Comparison of ENCODE assay signal across 12 mouse cellular contexts in genomic region chr15:78749855-78750254, GRCm38 (mm10). TPM values are rescaled to one million over a fixed set of nuclear protein-coding genes. Genes with fewer than 3 reads are reported as not detected.
A peak's percentile ranks its signal among the peaks of the same experiment; 100 is the strongest.
DNase-seq lines count a peak whose midpoint lies in the region; ATAC-seq and TF ChIP-seq lines count a peak whose summit lies in the region.
"Had no signal": no experiment of that assay in that cellular context is flagged by ENCODE, and none has a peak within 500 bp of the region (broad histone marks: within the 10 kb centered on the region; RNA-seq: fewer than 3 reads in every experiment).

No protein-coding gene starts in this region.

- no peaks in the 10 kb centered on the region for H3K27me3 ChIP-seq in neural tube, embryonic 15.5 days (replicated peaks)
- no peaks in the 10 kb centered on the region for H3K27me3 ChIP-seq in kidney, postnatal 0 days (ENCODE audit: insufficient read depth, low read length)
- H3K27me3 ChIP-seq: forebrain, embryonic 12.5 days had no signal

- no peak overlapping the region for H3K4me3 ChIP-seq in neural tube, embryonic 15.5 days (replicated peaks)
- H3K4me3 ChIP-seq in kidney, postnatal 0 days (replicated peaks; ENCODE audit: low read depth, low read length) = no peak overlapping the region
- H3K4me3 ChIP-seq: forebrain, embryonic 12.5 days; midbrain, embryonic 10.5 days had no signal

- no peak for TF ChIP-seq CTCF in kidney, postnatal 0 days (IDR thresholded peaks at IDR 0.05; ENCODE audit: low read depth)

- H3K4me2 ChIP-seq in neural tube, embryonic 15.5 days = no peak overlapping the region
- H3K4me2 ChIP-seq in kidney, postnatal 0 days (ENCODE audit: low read length) = no peak overlapping the region
- H3K4me2 ChIP-seq: forebrain, embryonic 12.5 days; liver, embryonic 11.5 days had no signal

- no peaks in the 10 kb centered on the region for H3K9me3 ChIP-seq in neural tube, embryonic 15.5 days (replicated peaks)
- H3K9me3 ChIP-seq in kidney, postnatal 0 days (replicated peaks; ENCODE audit: low read length) = no peaks in the 10 kb centered on the region
- H3K9me3 ChIP-seq: forebrain, embryonic 12.5 days; midbrain, embryonic 10.5 days had no signal

- no peak for ATAC-seq in neural tube, embryonic 15.5 days (ENCODE audit: low FRiP score)
- ATAC-seq in kidney, postnatal 0 days (replicated peaks; ENCODE audit: low FRiP score, low read depth) = peak; percentile 70

- 56% methylated on average over 5 of the region's 5 CpGs for WGBS in neural tube, embryonic 15.5 days
- 40% methylated on average over 5 of the region's 5 CpGs for WGBS in kidney, postnatal 0 days

- no peaks in the 10 kb centered on the region for H3K36me3 ChIP-seq in neural tube, embryonic 15.5 days
- H3K36me3 ChIP-seq in kidney, postnatal 0 days (ENCODE audit: insufficient read depth, low read length) = no peaks in the 10 kb centered on the region
- H3K36me3 ChIP-seq: forebrain, embryonic 12.5 days had no signal

- no peak overlapping the region for H3K27ac ChIP-seq in neural tube, embryonic 15.5 days (replicated peaks)
- no peak overlapping the region for H3K27ac ChIP-seq in kidney, postnatal 0 days
- H3K27ac ChIP-seq: midbrain, embryonic 10.5 days had no signal

- H3K9ac ChIP-seq in neural tube, embryonic 15.5 days (replicated peaks) = no peak overlapping the region
- H3K9ac ChIP-seq in kidney, postnatal 0 days (ENCODE audit: low read depth, low read length) = no peak overlapping the region
- H3K9ac ChIP-seq: forebrain, embryonic 12.5 days had no signal

- H3K4me1 ChIP-seq in neural tube, embryonic 15.5 days = peaks cover 14% of the 10 kb centered on the region
- no peaks in the 10 kb centered on the region for H3K4me1 ChIP-seq in kidney, postnatal 0 days (replicated peaks; ENCODE audit: insufficient read depth, low read length)

- peak; percentile 65 for DNase-seq in adrenal gland, postnatal 10 days
- no peak for DNase-seq in adrenal gland, adult 2 months
- peak; percentile 19 for DNase-seq in neural tube, embryonic 10.5 days (ENCODE audit: extremely low spot score, low spot score)
- DNase-seq in kidney, postnatal 0 days (ENCODE audit: low spot score) = peak; percentile 75
- DNase-seq in spleen, adult 12 weeks (ENCODE audit: low spot score) = no peak
- no peak for DNase-seq in MN1 (ENCODE audit: low spot score)
- no peak for DNase-seq in cerebellum, adult 9-10 months
- DNase-seq: cerebellum, adult 8-10 months had no signal

RNA-seq across cellular contexts. Expression of gene Mfng, which starts 23.4 kb away (rescaled TPM):
- 10 to 100 TPM; 15.5 to 17.7 TPM for total RNA-seq in adrenal gland, postnatal 10 days (2021)
- 10 to 100 TPM in 1 of 2 experiments, 1 to 10 TPM in 1; 8.7 to 18.1 TPM for total RNA-seq in adrenal gland, adult 2 months (2021)
- 46.7 and 61.0 TPM in 2 replicates for polyA plus RNA-seq in adrenal gland, adult 2 months (2012; rRNA removed)
- 14.5 and 22.6 TPM in 2 replicates for polyA plus RNA-seq in neural tube, embryonic 15.5 days (2015; fragmentation: Nextera tagmentation; extraction: Ambion mirVana)
- polyA plus RNA-seq in kidney, postnatal 0 days (2015; fragmentation: Nextera tagmentation; extraction: Ambion mirVana) = 18.8 and 18.9 TPM in 2 replicates

RNA-seq across cellular contexts. Expression of gene Elfn2, which starts 31.3 kb away (rescaled TPM):
- total RNA-seq in adrenal gland, postnatal 10 days (2021) = 1 to 10 TPM; 2.5 to 2.9 TPM
- 1 to 10 TPM; 3.2 to 3.6 TPM for total RNA-seq in adrenal gland, adult 2 months (2021)
- 1.7 and 2.3 TPM in 2 replicates for polyA plus RNA-seq in adrenal gland, adult 2 months (2012; rRNA removed)
- polyA plus RNA-seq in neural tube, embryonic 15.5 days (2015; fragmentation: Nextera tagmentation; extraction: Ambion mirVana) = 9.8 and 10.6 TPM in 2 replicates
- polyA plus RNA-seq in kidney, postnatal 0 days (2015; fragmentation: Nextera tagmentation; extraction: Ambion mirVana) = 0.10 and 0.13 TPM in 2 replicates
- polyA plus RNA-seq: liver, embryonic 11.5 days had no signal

RNA-seq across cellular contexts. Expression of gene Card10, which starts 53.0 kb away (rescaled TPM):
- 10 to 100 TPM; 12.0 to 12.4 TPM for total RNA-seq in adrenal gland, postnatal 10 days (2021)
- 10 to 100 TPM in 1 of 2 experiments, 1 to 10 TPM in 1; 4.9 to 10.9 TPM for total RNA-seq in adrenal gland, adult 2 months (2021)
- 18.1 and 26.5 TPM in 2 replicates for polyA plus RNA-seq in adrenal gland, adult 2 months (2012; rRNA removed)
- 1.9 and 3.7 TPM in 2 replicates for polyA plus RNA-seq in neural tube, embryonic 15.5 days (2015; fragmentation: Nextera tagmentation; extraction: Ambion mirVana)
- 8.2 and 9.2 TPM in 2 replicates for polyA plus RNA-seq in kidney, postnatal 0 days (2015; fragmentation: Nextera tagmentation; extraction: Ambion mirVana)

Comparison
In these comparisons a context has a peak if more than half of its experiments do, and no peak if none do; other contexts are left out.
1. DNase-seq: peak in adrenal gland, postnatal 10 days (single experiment), neural tube, embryonic 10.5 days (single experiment) and kidney, postnatal 0 days (single experiment); none in adrenal gland, adult 2 months (single experiment), spleen, adult 12 weeks (single experiment), MN1 (single experiment) and cerebellum, adult 9-10 months (single experiment).